Mouse (Mus musculus) urinary bladder, adult 2 months (tissue): ENCODE data around the gene Srl. TPM values are rescaled to one million over a fixed set of nuclear protein-coding genes. Genes with fewer than 3 reads are reported as not detected.
"Not testable (repeated sequence)": the region's sequence is repeated elsewhere in the genome, so short reads cannot be mapped to it uniquely, and the experiment has no call there.

Experiments used
- DNase-seq: peaks from one replicate; pipeline ENCODE4 v3.0.0; 2022; ENCODE audit warnings: low spot score
- polyA plus RNA-seq: library from polyadenylated mRNA; depleted of rRNA; stranded (reverse); fragments of >200 nt; gene quantifications from 2 replicates; pipeline ENCODE4 v1.2.3, GENCODE M21; 2012

Srl gene
- polyA plus RNA-seq, 1 experiment = 18.8 TPM

GRCm38 (mm10) chr16:4474040-4474881, 67.4 kb downstream of the Srl start:
- not testable (repeated sequence) for DNase-seq

- no peak for DNase-seq
These were observed 68.4 kb downstream of the Srl start for GRCm38 (mm10) chr16:4473231-4473630.

- no peak for DNase-seq
These were observed 68.9 kb downstream of the Srl start for GRCm38 (mm10) chr16:4472687-4473086.

GRCm38 (mm10) chr16:4469599-4470352, 71.8 kb downstream of the Srl start:
- no peak for DNase-seq

GRCm38 (mm10) chr16:4464529-4465089, 77.0 kb downstream of the Srl start:
- DNase-seq = no peak

- DNase-seq = no peak
These were observed 83.7 kb downstream of the Srl start for GRCm38 (mm10) chr16:4457927-4458326.

GRCm38 (mm10) chr16:4456391-4456790, 85.2 kb downstream of the Srl start:
- no peak for DNase-seq

- no peak for DNase-seq
These were observed 85.9 kb downstream of the Srl start for GRCm38 (mm10) chr16:4455693-4456092.

- no peak for DNase-seq
These were observed 87.1 kb downstream of the Srl start for GRCm38 (mm10) chr16:4454563-4454962.

- DNase-seq = no peak
These were observed 92.2 kb downstream of the Srl start for GRCm38 (mm10) chr16:4449418-4449817.

- no peak for DNase-seq
These were observed 93.4 kb downstream of the Srl start for GRCm38 (mm10) chr16:4448235-4448634.

- DNase-seq = no peak
These were observed 95.2 kb downstream of the Srl start for GRCm38 (mm10) chr16:4446395-4446794.

GRCm38 (mm10) chr16:4444378-4444777, 97.2 kb downstream of the Srl start:
- no peak for DNase-seq

- DNase-seq = no peak
These were observed 102.1 kb downstream of the Srl start for GRCm38 (mm10) chr16:4439302-4440066.

GRCm38 (mm10) chr16:4436738-4437137, 104.9 kb downstream of the Srl start:
- DNase-seq = no peak

GRCm38 (mm10) chr16:4435371-4435770, 106.2 kb downstream of the Srl start:
- no peak for DNase-seq

GRCm38 (mm10) chr16:4431841-4432240, 109.8 kb downstream of the Srl start:
- no peak for DNase-seq

GRCm38 (mm10) chr16:4431013-4431412, 110.6 kb downstream of the Srl start:
- DNase-seq = no peak

GRCm38 (mm10) chr16:4430232-4430631, 111.4 kb downstream of the Srl start:
- no peak for DNase-seq
